Mouse (Mus musculus) midbrain, postnatal 0 days (tissue): Measurements from ENCODE around the gene Maml3. TPM values are rescaled to one million over a fixed set of nuclear protein-coding genes. Genes with fewer than 3 reads are reported as not detected.

Experiments used
- ATAC-seq: fragments of 200-750 bp; cut with Nextera tagmentation; 2 replicates; pipeline ENCODE4 v1.8.0; 2017; ENCODE audit warnings: moderate number of reproducible peaks, mild to moderate bottlenecking, moderate TSS enrichment, moderate library complexity; ENCODE audit not compliant: low FRiP score
- DNase-seq: peaks from one replicate; pipeline ENCODE4 v3.0.0-alpha.2; 2015; ENCODE audit warnings: low spot score
- H3K27ac ChIP-seq: fragments of 300-500 bp; sonication (generic); 2 replicates; pipeline ENCODE4 v1.5.1; 2014; ENCODE audit warnings: low read depth, mild to moderate bottlenecking, low read length, mixed read lengths
- H3K27me3 ChIP-seq: fragments of 300-500 bp; sonication (generic); 2 replicates; pipeline ENCODE4 v1.6.1; 2014; ENCODE audit warnings: low read length, control low read depth, mixed read lengths; ENCODE audit not compliant: insufficient read depth
- H3K36me3 ChIP-seq: fragments of 300-500 bp; sonication (generic); 2 replicates; pipeline ENCODE4 v1.6.1; 2014; ENCODE audit warnings: low read length, control low read depth, mixed read lengths; ENCODE audit not compliant: insufficient read depth
- H3K4me1 ChIP-seq: fragments of 300-500 bp; sonication (generic); 2 replicates; pipeline ENCODE4 v1.6.1; 2014; ENCODE audit warnings: mild to moderate bottlenecking, control low read depth, antibody characterized with exemption, low read length, mixed read lengths; ENCODE audit not compliant: insufficient read depth
- H3K4me2 ChIP-seq: fragments of 300-500 bp; sonication (generic); 2 replicates; pipeline ENCODE4 v1.6.1; 2014; ENCODE audit warnings: low read depth, mild to moderate bottlenecking, low read length, mixed read lengths; ENCODE audit not compliant: poor library complexity, severe bottlenecking
- H3K4me3 ChIP-seq: fragments of 300-500 bp; sonication (generic); 2 replicates; pipeline ENCODE4 v1.5.1; 2014; ENCODE audit warnings: low read depth, mild to moderate bottlenecking, low read length, moderate library complexity
- H3K9ac ChIP-seq: fragments of 300-500 bp; sonication (generic); replicated peaks from 2 replicates; pipeline ENCODE4 v1.6.1; 2014; ENCODE audit warnings: mild to moderate bottlenecking, low read length, moderate library complexity, mixed read lengths; ENCODE audit not compliant: poor library complexity, severe bottlenecking
- H3K9me3 ChIP-seq: fragments of 300-500 bp; sonication (generic); 2 replicates; pipeline ENCODE4 v1.6.1; 2016; ENCODE audit warnings: low read length, control low read depth
- CTCF ChIP-seq: IDR thresholded peaks from 2 replicates; pipeline ENCODE4 v1.5.1; 2016; ENCODE audit warnings: antibody characterized with exemption, mild to moderate bottlenecking
- WGBS: fragments of 180-500 bp; shearing (Covaris S2); extraction: QIAGEN DNeasy Blood & Tissue Kit; methylation state at CpG from one replicate; pipeline ENCODE4 v1.1.7; 2014; 5-methylcytosine and 5-hydroxymethylcytosine counted together
- polyA plus RNA-seq: library from polyadenylated mRNA; unstranded; fragments of >200 nt; fragmentation: Nextera tagmentation; extraction: Ambion mirVana; gene quantifications from 2 replicates; pipeline ENCODE4 v1.2.1, GENCODE M21; 2015
- total RNA-seq: library from RNA; depleted of rRNA; stranded (reverse); fragments of >200 nt; gene quantifications from 2 replicates; pipeline ENCODE4 v1.2.3, GENCODE M21; 2014

Gene Maml3
- total and polyA plus RNA-seq, 2 experiments from 2014 or later = 3.9 to 20.2 TPM

DNA sequence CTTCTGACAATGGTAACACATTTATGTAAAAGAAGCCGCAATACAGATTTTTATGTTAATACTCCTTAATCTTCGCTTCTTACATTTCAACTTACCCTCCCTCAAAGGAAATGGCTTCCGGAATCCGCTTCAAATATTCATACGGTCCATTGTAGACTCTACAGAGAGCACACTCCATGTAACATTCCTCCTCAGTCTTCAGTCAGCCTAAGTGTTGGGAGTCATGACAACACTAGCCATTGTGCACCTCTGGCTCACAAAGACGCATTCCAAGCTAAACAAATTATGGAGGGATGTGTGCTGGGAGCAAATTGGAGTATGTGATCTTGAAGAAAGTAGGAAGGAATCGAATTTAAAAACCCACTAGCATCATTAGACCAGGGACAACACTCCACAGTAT is 165.0 kb downstream of the Maml3 start:
- TF ChIP-seq CTCF = no peak
- Histone ChIP-seq H3K27me3 (no peaks in the 10 kb centered on the region), H3K4me2 (no peak overlapping the region), H3K4me1 (no peaks in the 10 kb centered on the region), H3K9me3 (no peaks in the 10 kb centered on the region), H3K36me3 (no peaks in the 10 kb centered on the region), H3K27ac (no peak overlapping the region), H3K9ac (no peak overlapping the region), H3K4me3 (no peak overlapping the region)
- WGBS = 60% methylated on average over 7 of the region's 7 CpGs
- no peak for DNase-seq
- ATAC-seq = no peak

DNA sequence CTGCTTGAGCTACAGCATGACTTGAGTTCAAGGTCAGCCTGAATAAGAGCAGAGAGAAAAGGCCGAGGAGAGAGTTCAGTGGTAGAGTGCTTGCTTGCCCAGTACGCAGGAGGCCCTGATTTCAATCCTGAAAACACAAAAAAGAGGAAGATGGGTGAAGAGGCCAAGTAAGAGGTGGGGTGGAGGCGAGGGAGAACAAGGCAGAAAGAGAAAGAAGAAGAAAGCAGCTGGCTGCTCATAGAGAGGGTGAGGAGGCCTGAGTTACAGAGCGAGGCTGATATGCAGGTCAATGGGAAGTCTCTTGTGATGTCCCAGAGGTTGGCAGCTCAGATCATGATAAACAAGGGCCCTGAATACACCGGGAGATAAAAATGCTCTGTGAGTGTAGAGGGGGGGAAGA is 165.8 kb downstream of the Maml3 start:
- ATAC-seq (no peak), DNase-seq (no peak)
- Histone ChIP-seq H3K9ac (no peak overlapping the region), H3K4me2 (no peak overlapping the region), H3K27ac (no peak overlapping the region), H3K4me1 (no peaks in the 10 kb centered on the region), H3K9me3 (no peaks in the 10 kb centered on the region), H3K36me3 (no peaks in the 10 kb centered on the region), H3K4me3 (no peak overlapping the region), H3K27me3 (no peaks in the 10 kb centered on the region)
- WGBS = 91% methylated on average over 5 of the region's 5 CpGs
- TF ChIP-seq CTCF = no peak

DNA sequence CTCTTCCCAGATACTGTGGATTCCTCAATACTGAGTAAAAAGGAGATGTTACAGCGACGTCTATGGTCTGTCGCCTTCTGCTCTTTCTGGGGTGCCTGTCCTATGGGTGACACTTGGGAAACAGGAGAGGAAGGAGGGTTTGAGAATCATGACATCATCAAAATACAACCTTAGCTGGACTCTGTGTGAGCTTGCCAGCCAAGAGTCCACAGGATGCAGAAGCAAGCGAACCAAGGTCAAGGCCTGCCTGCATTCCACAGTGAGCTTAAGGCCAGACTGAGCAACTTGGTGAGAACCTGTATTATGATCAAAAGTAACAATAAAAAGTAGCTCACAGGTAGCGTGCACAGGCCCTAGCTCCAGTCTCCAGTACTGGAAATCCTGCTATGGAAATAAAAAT is 167.7 kb downstream of the Maml3 start:
- DNase-seq = no peak
- Histone ChIP-seq H3K4me1 (no peaks in the 10 kb centered on the region), H3K4me3 (no peak overlapping the region), H3K27ac (no peak overlapping the region), H3K27me3 (no peaks in the 10 kb centered on the region), H3K9me3 (no peaks in the 10 kb centered on the region), H3K9ac (no peak overlapping the region), H3K36me3 (no peaks in the 10 kb centered on the region), H3K4me2 (no peak overlapping the region)
- no peak for ATAC-seq
- 96% methylated on average over 5 of the region's 5 CpGs for WGBS
- TF ChIP-seq CTCF = no peak

DNA sequence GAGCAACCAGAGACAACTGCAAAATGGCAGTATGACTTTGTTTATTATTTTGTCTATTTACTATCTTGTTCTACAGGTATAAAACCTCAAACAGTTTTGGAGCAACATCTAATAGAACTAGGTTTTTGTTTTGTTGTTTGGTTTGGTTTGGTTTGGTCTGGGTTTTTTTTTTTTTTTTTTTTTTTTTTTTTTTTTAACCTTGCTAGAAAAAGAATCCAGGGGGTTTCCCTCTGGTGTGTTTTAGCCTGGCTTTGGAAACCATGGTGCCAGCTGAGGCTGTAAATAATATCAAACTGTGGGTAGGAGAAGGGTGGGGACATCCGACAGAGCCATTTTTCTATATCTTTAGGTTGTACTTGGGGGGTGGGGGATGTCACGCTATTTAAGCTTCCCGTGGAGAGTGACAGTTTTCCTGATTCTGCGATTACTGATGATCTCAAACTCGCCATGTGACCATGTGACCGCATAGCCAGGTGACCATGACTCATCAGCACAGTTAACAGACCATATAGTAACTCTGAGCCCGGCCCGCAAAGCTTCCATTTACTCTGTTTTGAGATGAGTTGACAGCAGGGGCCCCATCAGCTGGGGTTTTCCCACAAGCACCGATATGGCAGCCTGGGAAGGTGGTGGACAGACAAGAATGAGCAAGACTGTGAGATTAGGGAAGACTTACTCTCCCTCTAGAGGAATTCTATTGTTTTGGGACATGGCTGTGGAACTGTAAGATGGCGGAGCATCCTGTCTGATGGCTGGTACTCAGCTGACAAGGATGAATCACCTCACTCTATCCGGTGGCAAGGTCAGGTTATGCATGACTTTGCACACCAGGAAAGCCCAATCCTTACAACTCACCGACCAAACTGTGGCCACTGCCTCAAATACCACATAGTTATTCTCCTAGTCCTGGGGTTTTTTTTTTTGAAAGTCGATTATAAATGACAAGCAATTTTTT is 170.1 kb downstream of the Maml3 start:
- no peak overlapping the region for H3K27ac ChIP-seq
- ATAC-seq (no peak), DNase-seq (no peak)
- 94% methylated on average over 13 of the region's 13 CpGs for WGBS
- TF ChIP-seq CTCF = no peak
- H3K4me2 ChIP-seq = no peak overlapping the region
- H3K4me3 ChIP-seq = no peak overlapping the region
- H3K9me3 ChIP-seq = no peaks in the 10 kb centered on the region
- H3K9ac ChIP-seq = no peak overlapping the region
- no peaks in the 10 kb centered on the region for H3K4me1 ChIP-seq
- no peaks in the 10 kb centered on the region for H3K36me3 ChIP-seq
- no peaks in the 10 kb centered on the region for H3K27me3 ChIP-seq

DNA sequence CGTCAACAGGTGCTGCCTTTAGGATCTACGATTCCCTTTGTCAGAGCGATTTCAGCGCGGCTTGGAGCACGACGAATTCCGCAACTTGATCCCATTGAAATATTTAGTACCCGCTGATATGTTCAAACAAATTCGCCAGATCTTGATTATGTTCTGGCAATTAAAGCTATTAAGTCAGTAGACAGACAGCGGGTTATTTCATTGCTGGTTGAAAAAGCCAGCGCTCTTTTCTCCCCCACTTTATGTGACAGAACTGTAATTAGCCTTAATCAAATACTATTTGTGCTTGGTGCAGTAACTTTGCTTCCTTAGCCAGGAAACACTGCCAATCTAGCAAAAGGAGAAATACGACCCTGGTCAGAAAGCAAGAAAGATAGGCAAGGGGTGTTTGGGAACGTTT is 176.7 kb downstream of the Maml3 start:
- Histone ChIP-seq H3K4me1 (no peaks in the 10 kb centered on the region), H3K9me3 (no peaks in the 10 kb centered on the region), H3K27ac (no peak overlapping the region), H3K4me2 (no peak overlapping the region), H3K27me3 (no peaks in the 10 kb centered on the region), H3K4me3 (no peak overlapping the region), H3K36me3 (no peaks in the 10 kb centered on the region), H3K9ac (no peak overlapping the region)
- 75% methylated on average over 14 of the region's 14 CpGs for WGBS
- no peak for TF ChIP-seq CTCF
- DNase-seq = no peak
- no peak for ATAC-seq

DNA sequence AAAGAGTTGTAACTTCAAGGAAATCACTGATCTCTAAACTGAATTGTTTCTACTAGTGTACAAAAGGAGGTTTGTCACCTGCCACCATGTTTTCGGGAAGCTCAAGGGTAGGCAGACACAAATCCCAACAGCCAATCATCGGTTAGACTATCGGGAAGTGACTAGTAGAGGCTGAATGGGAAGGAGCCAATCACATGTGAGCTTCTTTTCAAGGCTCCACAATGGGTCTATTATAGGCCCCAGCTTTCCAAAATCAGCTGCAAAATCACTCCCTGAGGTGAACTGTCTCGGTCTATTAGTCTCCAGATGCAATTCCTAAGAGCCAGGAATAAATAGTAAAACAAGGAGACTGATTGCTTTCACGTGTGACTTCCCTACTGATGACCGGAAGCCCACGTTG is 177.3 kb downstream of the Maml3 start:
- H3K4me3 ChIP-seq = no peak overlapping the region
- no peak overlapping the region for H3K27ac ChIP-seq
- no peak overlapping the region for H3K9ac ChIP-seq
- TF ChIP-seq CTCF = no peak
- 58% methylated on average over 7 of the region's 7 CpGs for WGBS
- H3K4me1 ChIP-seq = no peaks in the 10 kb centered on the region
- DNase-seq (peak; percentile 46), ATAC-seq (no peak)
- H3K36me3 ChIP-seq = no peaks in the 10 kb centered on the region
- H3K9me3 ChIP-seq = no peaks in the 10 kb centered on the region
- H3K27me3 ChIP-seq = no peaks in the 10 kb centered on the region
- H3K4me2 ChIP-seq = no peak overlapping the region
